Mouse (Mus musculus) embryonic fibroblast, embryonic 13.5 days (primary cell): ENCODE results near the gene Dgki.

Experiments used
- CTCF ChIP-seq: IDR thresholded peaks from 2 replicates; pipeline ENCODE4 v1.5.1; 2011; ENCODE audit warnings: mild to moderate bottlenecking, control low read depth, low read length, moderate library complexity, borderline replicate concordance; ENCODE audit not compliant: insufficient read depth
- POLR2A ChIP-seq: IDR thresholded peaks from 2 replicates; pipeline ENCODE4 v1.6.1; 2011; ENCODE audit warnings: low read depth, mild to moderate bottlenecking, control low read depth, low read length, moderate library complexity

GRCm38 (mm10) chr6:37200840-37201239, 99.1 kb downstream of the Dgki start:
- no peak for TF ChIP-seq CTCF
- TF ChIP-seq POLR2A: no peak
